8 mouse cellular contexts compared by ENCODE assay signal in the genomic region with DNA sequence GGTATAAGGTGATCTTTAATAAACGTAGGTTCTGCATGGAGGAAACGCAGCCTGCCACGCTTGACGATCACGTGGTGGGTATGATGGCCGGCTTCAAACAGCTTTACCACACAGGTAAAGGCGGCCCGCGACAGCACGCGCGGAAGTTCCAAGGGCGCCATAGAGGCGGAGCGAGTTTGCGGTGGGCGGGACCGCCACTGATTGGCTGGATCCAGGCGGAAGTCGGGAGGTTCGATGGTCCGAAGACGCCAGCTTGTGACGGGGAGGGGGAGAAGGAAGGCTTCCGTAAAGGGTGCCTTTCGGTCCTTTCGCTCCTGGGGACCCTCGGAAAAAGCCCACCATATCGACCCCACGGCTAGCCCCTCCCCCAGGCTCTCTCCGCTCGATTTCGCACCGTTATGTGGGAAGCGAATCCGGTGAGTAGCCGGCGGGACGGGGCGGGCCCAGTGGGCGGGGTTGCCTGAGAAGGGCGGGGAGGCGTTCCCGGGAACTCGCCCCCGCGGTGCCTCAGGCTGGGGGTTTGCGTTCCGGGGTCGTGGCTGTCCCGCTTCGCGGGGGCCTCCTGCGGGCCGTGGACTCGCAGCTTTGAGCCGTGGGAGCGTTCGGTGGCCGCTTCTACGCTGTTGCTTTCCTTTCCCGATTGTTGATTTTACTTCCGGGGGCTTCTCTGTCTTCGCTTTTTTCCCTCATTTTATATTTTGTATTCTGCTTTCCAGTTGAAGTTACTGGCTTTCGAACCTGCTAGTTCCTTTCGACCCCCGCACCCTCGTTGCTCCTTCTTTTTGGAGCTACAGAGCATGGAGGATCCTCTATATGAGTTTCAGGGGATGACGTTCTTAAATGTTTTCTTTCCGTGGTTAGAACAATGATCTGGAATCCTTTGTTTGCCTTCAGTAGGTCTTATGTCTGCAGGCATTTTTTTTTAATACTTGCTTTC. TPM values are rescaled to one million over a fixed set of nuclear protein-coding genes. Genes with fewer than 3 reads are reported as not detected.
DNase-seq lines count a peak whose midpoint lies in the region; ATAC-seq and TF ChIP-seq lines count a peak whose summit lies in the region.

No protein-coding gene starts in this region.

- H3K4me3 ChIP-seq in hindbrain, embryonic 10.5 days, result peak overlapping the region; percentile 70
- peak overlapping the region; percentile 77 for H3K4me3 ChIP-seq in lung, postnatal 0 days (ENCODE audit: low read depth, low read length)

- peak overlapping the region; percentile 97 for H3K27ac ChIP-seq in hindbrain, embryonic 10.5 days
- peak overlapping the region; percentile 81 for H3K27ac ChIP-seq in lung, postnatal 0 days (ENCODE audit: low read length)

- peak overlapping the region; percentile 64 for H3K9ac ChIP-seq in lung, postnatal 0 days (replicated peaks; ENCODE audit: low read depth)

- H3K27me3 ChIP-seq in hindbrain, embryonic 10.5 days (ENCODE audit: insufficient read depth, poor library complexity, severe bottlenecking), result peaks cover 4% of the 10 kb centered on the region; the same call in 1 of the 2 replicates
- H3K27me3 ChIP-seq in lung, postnatal 0 days (replicated peaks; ENCODE audit: insufficient read depth, low read length), result no peaks in the 10 kb centered on the region

- ATAC-seq in lung, postnatal 0 days, result peak; percentile 99

- no peaks in the 10 kb centered on the region for H3K9me3 ChIP-seq in hindbrain, embryonic 10.5 days
- no peaks in the 10 kb centered on the region for H3K9me3 ChIP-seq in lung, postnatal 0 days (ENCODE audit: low read length)

- 0 out of 2 replicates have a peak, but pooled peaks have one; percentile 33 for TF ChIP-seq EP300 in lung, postnatal 0 days (IDR thresholded peaks at IDR 0.05)

- H3K4me2 ChIP-seq in lung, postnatal 0 days (replicated peaks; ENCODE audit: low read depth, low read length), result peak overlapping the region; percentile 80

- peak; percentile 74 for DNase-seq in MEL-GATA-1-ER (ENCODE audit: extremely low read depth, low read depth)
- peak; percentile 88 for DNase-seq in cerebellum, adult 8-10 months
- DNase-seq in forelimb bud, embryonic 11.5 days (ENCODE audit: low read depth, low spot score), result peak; percentile 89
- peak; percentile 94 for DNase-seq in hindbrain, embryonic 10.5 days (ENCODE audit: low spot score)
- peak; percentile 91 for DNase-seq in layer of hippocampus, adult 9-11 months
- DNase-seq in lung, postnatal 0 days (ENCODE audit: low spot score), result peak; percentile 94
- peak; percentile 88 for DNase-seq in ovary, postnatal 14 days (ENCODE audit: low spot score)
- peak; percentile 96 for DNase-seq in thymus, postnatal 14 days

- peaks cover 35% of the 10 kb centered on the region for H3K4me1 ChIP-seq in hindbrain, embryonic 10.5 days (replicated peaks)
- H3K4me1 ChIP-seq in lung, postnatal 0 days (ENCODE audit: insufficient read depth, low read depth, low read length), result peaks cover 7% of the 10 kb centered on the region; the same call in 1 of the 2 replicates

- TF ChIP-seq CTCF in lung, postnatal 0 days (IDR thresholded peaks at IDR 0.05), result no peak

- WGBS in hindbrain, embryonic 10.5 days, result under 1% methylated on average over 70 of the region's 70 CpGs
- WGBS in lung, postnatal 0 days, result 1% methylated on average over 62 of the region's 70 CpGs

- H3K36me3 ChIP-seq in hindbrain, embryonic 10.5 days, result 0 out of 2 replicates have a peak, but pooled peaks cover 4% of the 10 kb centered on the region
- no peaks in the 10 kb centered on the region for H3K36me3 ChIP-seq in lung, postnatal 0 days (ENCODE audit: insufficient read depth, low read length)

RNA-seq across cellular contexts. Expression of a gene that starts 7.0 kb away (rescaled TPM):
- 35.7 and 43.6 TPM in 2 replicates for polyA plus RNA-seq in hindbrain, embryonic 10.5 days (2016; fragmentation: Nextera tagmentation; extraction: Ambion mirVana)
- 10.6 and 11.5 TPM in 2 replicates for polyA plus RNA-seq in lung, postnatal 0 days (2015; fragmentation: Nextera tagmentation; extraction: Ambion mirVana)

Comparison
In these comparisons a context has a peak if more than half of its experiments do, and no peak if none do; other contexts are left out.
1. Peak in every context shown above with its lines: DNase-seq, ATAC-seq, H3K4me3 ChIP-seq and H3K27ac ChIP-seq.